Mouse (Mus musculus): ENCODE results near the gene Eif4e.
A peak's percentile ranks its signal among the peaks of the same experiment; 100 is the strongest.

Eif4e gene

GRCm38 (mm10) chr3:138526073-138526915, at the start of gene Eif4e:
TSS of gene Eif4e (plus strand) at chr3:138526179.
- peak; percentile 58 for DNase-seq

- DNase-seq, result no peak
These were observed 46.5 kb upstream of the Eif4e start for GRCm38 (mm10) chr3:138479489-138479888.

- DNase-seq, result no peak
These were observed 44.3 kb upstream of the Eif4e start for GRCm38 (mm10) chr3:138481526-138482284.

DNA sequence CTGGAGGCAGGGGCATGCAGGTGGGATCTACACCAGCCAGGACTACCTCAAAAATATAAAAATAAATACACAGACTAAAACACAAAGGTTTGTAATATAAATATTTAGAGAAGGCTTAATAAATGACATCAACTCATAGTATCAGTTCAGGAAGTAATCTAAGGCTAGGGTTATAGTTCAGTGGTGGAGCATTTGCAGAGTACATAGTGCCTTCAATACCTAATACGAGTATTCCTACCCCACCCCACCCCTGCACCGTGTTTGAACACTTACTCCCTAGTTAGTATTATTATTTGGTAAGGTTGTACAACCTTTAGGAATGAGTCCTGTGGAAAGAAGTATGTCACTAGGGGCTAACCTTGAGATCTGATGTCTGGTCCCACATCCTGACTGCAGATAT, 42.7 kb upstream of the Eif4e start:
- DNase-seq, result no peak

- DNase-seq, result no peak
These were observed 37.2 kb upstream of the Eif4e start for GRCm38 (mm10) chr3:138488584-138489326.

- peak; percentile 96 for DNase-seq
These were observed 36.5 kb upstream of the Eif4e start, which contains the start of gene Metap1 for GRCm38 (mm10) chr3:138489327-138490033. TSS of gene Metap1 (minus strand) at chr3:138489515.

GRCm38 (mm10) chr3:138490034-138490337, 36.0 kb upstream of the Eif4e start:
- no peak for DNase-seq

- no peak for DNase-seq
These were observed 32.3 kb upstream of the Eif4e start for GRCm38 (mm10) chr3:138493668-138494067.

DNA sequence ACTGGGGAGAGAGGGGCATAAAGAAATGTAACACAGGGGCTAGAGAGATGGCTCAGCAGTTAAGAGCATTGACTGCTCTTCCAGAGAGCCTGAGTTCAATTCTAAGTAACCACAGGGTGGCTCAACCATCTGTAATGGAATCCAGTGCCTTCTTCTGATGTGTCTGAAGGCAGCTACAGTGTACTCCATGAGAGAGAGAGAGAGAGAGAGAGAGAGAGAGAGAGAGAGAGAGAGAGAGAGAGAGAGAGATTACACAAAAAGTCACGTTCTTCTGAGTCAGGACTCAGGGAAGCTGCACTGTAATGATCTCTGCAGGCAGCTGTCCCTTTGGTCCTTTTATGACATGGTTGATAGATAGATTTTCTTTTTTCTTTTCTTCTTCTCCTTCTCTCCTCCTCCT, 31.4 kb upstream of the Eif4e start:
- no peak for DNase-seq

DNA sequence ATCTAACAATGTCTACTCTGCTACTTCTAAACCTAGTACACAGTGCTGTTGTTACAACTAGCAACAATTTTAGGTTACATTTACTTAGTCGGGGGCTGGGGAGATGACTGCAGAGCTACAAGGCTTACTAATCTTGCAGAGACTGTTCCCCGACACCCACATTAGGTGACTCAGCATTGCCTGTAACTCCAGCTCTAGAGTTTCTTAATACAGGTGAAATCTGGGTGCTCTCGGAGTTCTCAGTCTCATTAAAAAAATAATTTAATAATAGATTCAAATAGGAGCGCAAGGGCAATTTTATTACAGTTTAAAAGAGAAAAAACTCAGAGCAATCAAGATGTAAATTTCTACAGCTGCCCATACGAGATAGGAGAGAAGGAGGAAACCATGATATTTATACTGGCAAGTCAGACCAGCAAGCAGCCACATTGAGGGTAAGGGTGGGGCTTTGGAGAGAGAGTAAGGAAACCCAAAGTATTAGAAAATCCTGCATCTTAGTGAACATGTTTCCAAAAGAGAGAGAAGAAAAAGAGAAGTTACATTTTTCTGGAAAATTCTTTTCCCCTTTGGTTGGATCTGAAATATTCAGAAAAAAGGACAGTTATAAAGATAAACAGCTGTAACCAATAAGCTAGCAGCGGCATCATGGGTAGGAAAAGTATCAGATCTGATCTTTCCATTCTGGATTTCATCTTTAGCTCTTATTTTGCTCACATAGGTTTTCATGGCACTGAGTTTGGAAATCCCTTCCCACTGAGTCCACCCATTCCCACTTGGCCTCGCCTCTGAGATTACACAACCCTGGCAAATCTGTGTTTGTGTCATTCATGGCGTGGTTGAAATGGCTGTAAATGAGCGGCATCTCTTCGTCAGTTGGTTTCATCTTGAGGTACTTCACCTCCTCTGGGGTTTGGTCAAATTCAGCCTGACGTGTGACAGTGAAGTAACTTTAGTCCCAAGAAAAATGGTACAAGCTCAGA, 30.5 kb upstream of the Eif4e start:
- no peak for DNase-seq

DNA sequence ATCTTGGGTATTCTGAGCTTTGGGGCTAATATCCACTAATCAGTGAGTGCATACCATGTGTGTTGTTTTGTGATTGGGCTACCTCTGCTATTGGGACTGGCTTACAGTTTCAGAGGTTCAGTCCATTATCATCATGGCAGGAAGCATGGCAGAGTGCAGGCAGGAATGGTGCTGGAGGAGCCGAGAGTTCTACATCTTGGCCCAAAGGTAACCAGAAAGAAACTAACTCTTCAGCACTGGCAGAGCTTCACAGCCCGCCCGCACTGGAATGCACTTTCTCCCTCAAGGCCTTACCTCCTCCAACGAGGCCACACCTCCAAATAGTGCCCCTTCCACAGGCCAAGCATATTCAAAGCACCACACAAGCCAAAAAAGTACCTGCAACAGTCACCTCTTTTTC, 27.2 kb upstream of the Eif4e start:
- no peak for DNase-seq

- DNase-seq, result peak; percentile 81
These were observed 25.9 kb upstream of the Eif4e start for GRCm38 (mm10) chr3:138499854-138500740.

- DNase-seq, result no peak
These were observed 22.2 kb upstream of the Eif4e start for GRCm38 (mm10) chr3:138503754-138504153.

GRCm38 (mm10) chr3:138506749-138507148, 19.2 kb upstream of the Eif4e start:
- peak; percentile 69 for DNase-seq

DNA sequence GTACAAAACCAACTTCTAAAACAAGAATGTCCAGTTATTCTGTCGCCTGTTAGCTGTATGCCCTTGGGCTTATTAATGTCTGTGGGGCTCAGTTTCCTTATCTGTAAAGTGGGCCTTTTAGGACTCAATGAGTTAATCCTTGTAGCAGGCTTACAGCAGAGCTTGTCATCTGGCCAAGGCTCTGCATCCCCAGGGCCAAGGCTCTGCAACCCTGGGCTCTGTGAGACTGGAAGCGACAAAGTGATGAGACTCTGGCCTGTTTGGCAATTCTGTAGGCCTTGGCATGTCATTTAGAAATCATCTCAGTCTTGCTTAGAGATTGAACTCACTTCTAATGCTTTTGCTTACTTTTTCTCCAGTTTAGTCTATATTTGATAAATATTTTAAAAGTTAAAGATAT, 16.4 kb upstream of the Eif4e start:
- no peak for DNase-seq

- DNase-seq, result no peak
These were observed 15.5 kb upstream of the Eif4e start for GRCm38 (mm10) chr3:138510471-138510870.

- DNase-seq, result peak; percentile 65
These were observed 12.7 kb upstream of the Eif4e start for GRCm38 (mm10) chr3:138513243-138513642.

GRCm38 (mm10) chr3:138514749-138515148, 11.2 kb upstream of the Eif4e start:
- DNase-seq, result no peak

DNA sequence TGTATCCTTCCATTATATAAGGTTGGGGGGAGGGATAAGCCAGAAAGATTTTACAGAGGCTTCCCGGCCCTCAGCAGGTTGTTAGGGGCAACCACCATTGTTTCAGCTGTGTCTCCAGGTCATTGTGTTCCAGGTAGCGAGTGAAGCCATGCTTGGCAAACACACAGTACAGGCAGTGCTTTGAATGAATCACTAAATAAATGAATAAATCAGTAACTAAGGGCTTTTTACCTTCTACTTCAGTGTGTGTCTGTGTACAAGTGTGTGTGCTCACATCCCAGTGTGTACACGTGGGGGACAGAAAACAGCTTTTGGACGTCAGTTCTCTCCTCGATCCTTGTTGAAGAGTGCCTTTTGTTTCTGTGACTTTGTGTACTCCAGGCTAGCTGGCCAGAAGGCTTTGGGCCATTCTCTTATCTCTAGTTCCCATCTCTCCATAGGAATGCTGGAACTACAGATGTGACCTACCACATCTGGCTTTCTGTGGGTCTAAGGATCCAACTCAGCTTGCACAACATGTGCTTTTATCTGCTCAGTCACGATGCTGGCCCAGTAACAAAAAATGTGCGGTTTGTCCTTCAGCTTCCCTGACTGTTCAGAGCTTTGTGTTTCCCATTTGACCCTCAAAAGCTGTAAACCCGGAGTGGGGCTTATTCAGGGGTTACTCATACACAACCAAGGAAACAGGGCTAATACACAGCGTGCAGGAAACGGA, 10.2 kb upstream of the Eif4e start:
- DNase-seq, result peak; percentile 37

DNA sequence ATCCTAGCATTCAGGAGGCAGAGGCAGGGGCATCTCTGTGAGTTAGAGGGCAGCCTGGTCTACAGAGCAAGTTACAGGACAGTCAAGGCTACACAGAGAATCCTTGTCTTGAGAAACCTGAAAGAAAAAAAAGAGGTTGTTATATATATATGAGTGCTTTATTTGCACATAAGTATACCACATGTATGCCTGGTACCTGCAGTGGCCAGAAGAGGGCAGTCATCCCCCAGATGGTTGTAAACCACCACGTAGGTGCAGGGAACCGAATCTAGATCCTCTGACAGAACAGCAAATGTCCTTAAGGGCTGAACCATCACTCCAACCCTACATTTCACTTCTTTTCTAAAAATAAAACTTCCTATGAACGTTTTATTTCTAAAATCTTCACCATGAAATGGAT, 8.1 kb upstream of the Eif4e start:
- DNase-seq, result no peak
